Mouse (Mus musculus) heart, postnatal 4 days (tissue): ENCODE measurements around the gene Polr2b. TPM values are rescaled to one million over a fixed set of nuclear protein-coding genes. Genes with fewer than 3 reads are reported as not detected.

Experiments
- DNase-seq: peaks from one replicate; pipeline ENCODE4 v3.0.0; 2021
- total RNA-seq, 2 experiments: library from RNA; stranded (reverse); gene quantifications; 2 replicates each; pipeline ENCODE4 v1.2.3; 2021

Polr2b gene
- total RNA-seq, 2 experiments from 2014 or later = 35.3 to 37.2 TPM

GRCm38 (mm10) chr5:77364443-77365038, 54.6 kb downstream of the Polr2b start:
- no peak for DNase-seq

- peak; percentile 52 for DNase-seq
These were observed 56.4 kb downstream of the Polr2b start for GRCm38 (mm10) chr5:77366313-77366712.

- no peak for DNase-seq
These were observed 57.2 kb downstream of the Polr2b start for GRCm38 (mm10) chr5:77367145-77367544.

- DNase-seq = no peak
These were observed 57.7 kb downstream of the Polr2b start for GRCm38 (mm10) chr5:77367682-77368081.

- no peak for DNase-seq
These were observed 58.2 kb downstream of the Polr2b start for GRCm38 (mm10) chr5:77368194-77368593.

- no peak for DNase-seq
These were observed 59.4 kb downstream of the Polr2b start for GRCm38 (mm10) chr5:77369394-77369793.

GRCm38 (mm10) chr5:77370378-77370892, 60.5 kb downstream of the Polr2b start:
- DNase-seq = no peak

GRCm38 (mm10) chr5:77372242-77372641, 62.3 kb downstream of the Polr2b start:
- DNase-seq = peak; percentile 66

GRCm38 (mm10) chr5:77372778-77373177, 62.8 kb downstream of the Polr2b start:
- peak; percentile 60 for DNase-seq

- no peak for DNase-seq
These were observed 65.0 kb downstream of the Polr2b start for GRCm38 (mm10) chr5:77374945-77375344.

- no peak for DNase-seq
These were observed 65.6 kb downstream of the Polr2b start for GRCm38 (mm10) chr5:77375546-77375945.

GRCm38 (mm10) chr5:77378027-77378426, 68.1 kb downstream of the Polr2b start:
- DNase-seq = no peak

- DNase-seq = no peak
These were observed 69.6 kb downstream of the Polr2b start for GRCm38 (mm10) chr5:77379434-77380135.

- no peak for DNase-seq
These were observed 70.5 kb downstream of the Polr2b start for GRCm38 (mm10) chr5:77380321-77380901.

GRCm38 (mm10) chr5:77381283-77381682, 71.3 kb downstream of the Polr2b start:
- no peak for DNase-seq

- DNase-seq = no peak
These were observed 71.7 kb downstream of the Polr2b start for GRCm38 (mm10) chr5:77381686-77382085.

GRCm38 (mm10) chr5:77383799-77384554, 74.0 kb downstream of the Polr2b start:
- no peak for DNase-seq

- DNase-seq = no peak
These were observed 74.8 kb downstream of the Polr2b start for GRCm38 (mm10) chr5:77384724-77385123.

GRCm38 (mm10) chr5:77385221-77385620, 75.3 kb downstream of the Polr2b start:
- no peak for DNase-seq

- no peak for DNase-seq
These were observed 76.1 kb downstream of the Polr2b start for GRCm38 (mm10) chr5:77385900-77386595.

- no peak for DNase-seq
These were observed 76.9 kb downstream of the Polr2b start for GRCm38 (mm10) chr5:77386596-77387413.

- DNase-seq = no peak
These were observed 77.4 kb downstream of the Polr2b start for GRCm38 (mm10) chr5:77387414-77387704.
